In genomic region chr14:72670987-72671386, GRCm38 (mm10) we compare ENCODE assay signal across 20 mouse cellular contexts. TPM values are rescaled to one million over a fixed set of nuclear protein-coding genes. Genes with fewer than 3 reads are reported as not detected.
DNase-seq lines count a peak whose midpoint lies in the region; ATAC-seq and TF ChIP-seq lines count a peak whose summit lies in the region.
"Had no signal": no experiment of that assay in that cellular context is flagged by ENCODE, and none has a peak within 500 bp of the region (broad histone marks: within the 10 kb centered on the region; RNA-seq: fewer than 3 reads in every experiment).

No protein-coding gene starts in this region.

- H3K4me3 ChIP-seq in intestine, postnatal 0 days (ENCODE audit: low read depth, low read length) = no peak overlapping the region
- H3K4me3 ChIP-seq in intestine, embryonic 16.5 days (ENCODE audit: low read length) = no peak overlapping the region
- no peak overlapping the region for H3K4me3 ChIP-seq in midbrain, postnatal 0 days (ENCODE audit: low read depth, low read length)
- no peak overlapping the region for H3K4me3 ChIP-seq in midbrain, embryonic 14.5 days (replicated peaks; ENCODE audit: low read depth, low read length)
- H3K4me3 ChIP-seq in heart, embryonic 11.5 days (ENCODE audit: low read depth, low read length) = no peak overlapping the region
- no peak overlapping the region for H3K4me3 ChIP-seq in kidney, adult 2 months (ENCODE audit: insufficient read depth, low read depth, low read length)
- H3K4me3 ChIP-seq: forebrain, embryonic 10.5 days; left cerebral cortex, adult 2 months; midbrain, embryonic 12.5 days had no signal

- no peaks in the 10 kb centered on the region for H3K4me1 ChIP-seq in intestine, postnatal 0 days (replicated peaks; ENCODE audit: control insufficient read depth, insufficient read depth, low read length)
- no peaks in the 10 kb centered on the region for H3K4me1 ChIP-seq in intestine, embryonic 16.5 days (ENCODE audit: control insufficient read depth, insufficient read depth, low read length)
- H3K4me1 ChIP-seq in midbrain, postnatal 0 days (ENCODE audit: insufficient read depth, low read length) = no peaks in the 10 kb centered on the region
- no peaks in the 10 kb centered on the region for H3K4me1 ChIP-seq in midbrain, embryonic 14.5 days (ENCODE audit: control insufficient read depth, insufficient read depth, low read length)
- H3K4me1 ChIP-seq in heart, embryonic 11.5 days (ENCODE audit: control insufficient read depth, insufficient read depth, low read length) = no peaks in the 10 kb centered on the region
- no peaks in the 10 kb centered on the region for H3K4me1 ChIP-seq in kidney, adult 2 months (ENCODE audit: control insufficient read depth, insufficient read depth, low read length)
- H3K4me1 ChIP-seq: forebrain, embryonic 10.5 days; midbrain, embryonic 12.5 days had no signal

- peak; percentile 36 for TF ChIP-seq CTCF in intestine, postnatal 0 days (IDR thresholded peaks at IDR 0.05; ENCODE audit: low read depth)
- peak; percentile 33 for TF ChIP-seq CTCF in midbrain, postnatal 0 days (IDR thresholded peaks at IDR 0.05)
- TF ChIP-seq CTCF in Patski (IDR thresholded peaks at IDR 0.05) = peak; percentile 38
- no peak for TF ChIP-seq CTCF in kidney, adult 2 months (conservative IDR thresholded peaks at IDR 0.05; ENCODE audit: insufficient read depth, insufficient read length, low read depth, low read length)

- H3K9ac ChIP-seq in intestine, postnatal 0 days (ENCODE audit: low read depth, low read length) = no peak overlapping the region
- no peak overlapping the region for H3K9ac ChIP-seq in intestine, embryonic 16.5 days (ENCODE audit: low read depth, low read length)
- H3K9ac ChIP-seq in midbrain, postnatal 0 days (replicated peaks; ENCODE audit: low read length, poor library complexity, severe bottlenecking) = no peak overlapping the region
- H3K9ac ChIP-seq in midbrain, embryonic 14.5 days (replicated peaks; ENCODE audit: low read length) = no peak overlapping the region
- H3K9ac ChIP-seq in heart, embryonic 11.5 days (ENCODE audit: low read depth, low read length) = no peak overlapping the region
- H3K9ac ChIP-seq: hindbrain, embryonic 14.5 days; liver, embryonic 14.5 days; midbrain, embryonic 12.5 days had no signal

- H3K27me3 ChIP-seq in intestine, postnatal 0 days (replicated peaks; ENCODE audit: control insufficient read depth, insufficient read depth, low read length) = no peaks in the 10 kb centered on the region
- no peaks in the 10 kb centered on the region for H3K27me3 ChIP-seq in intestine, embryonic 16.5 days (replicated peaks; ENCODE audit: control insufficient read depth, insufficient read depth, low read length)
- no peaks in the 10 kb centered on the region for H3K27me3 ChIP-seq in midbrain, postnatal 0 days (ENCODE audit: insufficient read depth, low read length)
- no peaks in the 10 kb centered on the region for H3K27me3 ChIP-seq in midbrain, embryonic 14.5 days (ENCODE audit: control insufficient read depth, insufficient read depth, low read length)
- no peaks in the 10 kb centered on the region for H3K27me3 ChIP-seq in Patski
- H3K27me3 ChIP-seq in heart, embryonic 11.5 days (ENCODE audit: control insufficient read depth, insufficient read depth, low read length) = no peaks in the 10 kb centered on the region
- H3K27me3 ChIP-seq in kidney, adult 2 months (replicated peaks; ENCODE audit: control insufficient read depth, insufficient read depth, low read length) = no peaks in the 10 kb centered on the region
- H3K27me3 ChIP-seq: midbrain, embryonic 12.5 days had no signal

- POLR2A ChIA-PET in Patski (lab: Charles Lee) = no interaction called here

- no peak for ATAC-seq in intestine, postnatal 0 days
- ATAC-seq in intestine, embryonic 16.5 days = no peak
- no peak for ATAC-seq in midbrain, postnatal 0 days (ENCODE audit: low FRiP score)
- no peak for ATAC-seq in midbrain, embryonic 14.5 days (ENCODE audit: low FRiP score, low TSS enrichment)
- ATAC-seq in Patski = no peak
- ATAC-seq in heart, embryonic 11.5 days (replicated peaks; ENCODE audit: insufficient number of reproducible peaks, low FRiP score, low TSS enrichment) = no peak

- in situ Hi-C loops in Patski (cut with MboI; ENCODE audit: low pct_unique_long_range_greater_than_20kb) = no loop called here

- CTCF ChIA-PET in Patski (lab: Charles Lee) = no interaction called here

- H3K4me2 ChIP-seq in intestine, postnatal 0 days (replicated peaks; ENCODE audit: low read depth) = no peak overlapping the region
- no peak overlapping the region for H3K4me2 ChIP-seq in intestine, embryonic 16.5 days (ENCODE audit: low read depth, low read length)
- no peak overlapping the region for H3K4me2 ChIP-seq in midbrain, postnatal 0 days (ENCODE audit: low read depth, low read length, poor library complexity, severe bottlenecking)
- no peak overlapping the region for H3K4me2 ChIP-seq in midbrain, embryonic 14.5 days (ENCODE audit: low read length)
- H3K4me2 ChIP-seq in heart, embryonic 11.5 days = no peak overlapping the region
- H3K4me2 ChIP-seq: hindbrain, embryonic 14.5 days; midbrain, embryonic 12.5 days had no signal

- DNase-seq in midbrain, postnatal 0 days (ENCODE audit: low spot score) = no peak
- DNase-seq in midbrain, embryonic 14.5 days = no peak
- no peak for DNase-seq in Patski (ENCODE audit: low read depth, low spot score)
- DNase-seq in right cerebral cortex, postnatal 36 days (ENCODE audit: low spot score in 2 of 2) = no peak
- no peak for DNase-seq in kidney, adult 2 months
- DNase-seq: adrenal gland, adult 2 months; cerebellum, adult 11 months; cerebellum, postnatal 14 days; gastrocnemius, postnatal 36 days; heart, postnatal 4 days; kidney, postnatal 4 days; thymus, postnatal 14 days had no signal

- TF ChIP-seq POLR2A in kidney, adult 2 months (IDR thresholded peaks at IDR 0.05; ENCODE audit: low read depth, low read length) = no peak

- H3K9me3 ChIP-seq in intestine, postnatal 0 days (ENCODE audit: control insufficient read depth) = no peaks in the 10 kb centered on the region
- no peaks in the 10 kb centered on the region for H3K9me3 ChIP-seq in intestine, embryonic 16.5 days (ENCODE audit: control insufficient read depth, low read length)
- no peaks in the 10 kb centered on the region for H3K9me3 ChIP-seq in midbrain, postnatal 0 days (ENCODE audit: low read length)
- H3K9me3 ChIP-seq in midbrain, embryonic 14.5 days (ENCODE audit: control insufficient read depth, low read length) = no peaks in the 10 kb centered on the region
- no peaks in the 10 kb centered on the region for H3K9me3 ChIP-seq in heart, embryonic 11.5 days (replicated peaks; ENCODE audit: control insufficient read depth, low read length)
- H3K9me3 ChIP-seq: forebrain, embryonic 10.5 days; midbrain, embryonic 12.5 days had no signal

- H3K27ac ChIP-seq in intestine, postnatal 0 days (ENCODE audit: low read depth, low read length) = no peak overlapping the region
- H3K27ac ChIP-seq in intestine, embryonic 16.5 days (ENCODE audit: low read length) = no peak overlapping the region
- H3K27ac ChIP-seq in midbrain, postnatal 0 days (ENCODE audit: low read depth, low read length) = no peak overlapping the region
- H3K27ac ChIP-seq in midbrain, embryonic 14.5 days (replicated peaks; ENCODE audit: low read depth, low read length) = no peak overlapping the region
- no peak overlapping the region for H3K27ac ChIP-seq in heart, embryonic 11.5 days (ENCODE audit: low read depth, low read length)
- H3K27ac ChIP-seq in kidney, adult 2 months (ENCODE audit: insufficient read depth, low read depth, low read length) = no peak overlapping the region
- H3K27ac ChIP-seq: forebrain, embryonic 10.5 days; hindbrain, embryonic 14.5 days; left cerebral cortex, adult 2 months; liver, embryonic 14.5 days; midbrain, embryonic 12.5 days had no signal

- WGBS in intestine, postnatal 0 days = 87% methylated on average over 2 of the region's 2 CpGs
- WGBS in intestine, embryonic 16.5 days = 81% methylated on average over 2 of the region's 2 CpGs
- WGBS in midbrain, postnatal 0 days = 98% methylated on average over 2 of the region's 2 CpGs
- 95% methylated on average over 2 of the region's 2 CpGs for WGBS in midbrain, embryonic 14.5 days
- WGBS in heart, embryonic 11.5 days (ENCODE audit: insufficient replicate concordance) = 87% methylated on average over 2 of the region's 2 CpGs
- 96% methylated on average over 2 of the region's 2 CpGs for WGBS in kidney, adult 2 months

- H3K36me3 ChIP-seq in intestine, postnatal 0 days (ENCODE audit: control insufficient read depth, insufficient read depth) = no peaks in the 10 kb centered on the region
- H3K36me3 ChIP-seq in intestine, embryonic 16.5 days (ENCODE audit: control insufficient read depth, insufficient read depth, low read length) = no peaks in the 10 kb centered on the region
- H3K36me3 ChIP-seq in midbrain, postnatal 0 days (ENCODE audit: insufficient read depth, low read length) = no peaks in the 10 kb centered on the region
- H3K36me3 ChIP-seq in midbrain, embryonic 14.5 days (ENCODE audit: control insufficient read depth, insufficient read depth, low read length) = no peaks in the 10 kb centered on the region
- no peaks in the 10 kb centered on the region for H3K36me3 ChIP-seq in heart, embryonic 11.5 days (ENCODE audit: control insufficient read depth, insufficient read depth, low read length)
- H3K36me3 ChIP-seq in kidney, adult 2 months (ENCODE audit: control insufficient read depth, insufficient read depth, low read length) = no peaks in the 10 kb centered on the region
- H3K36me3 ChIP-seq: forebrain, embryonic 10.5 days; midbrain, embryonic 12.5 days had no signal

RNA-seq across cellular contexts. Expression of gene Fndc3a, which starts 38.8 kb away (rescaled TPM):
- 29.7 and 36.3 TPM in 2 replicates for polyA plus RNA-seq in intestine, postnatal 0 days (2015; fragmentation: Nextera tagmentation; extraction: Ambion mirVana)
- 41.6 and 42.4 TPM in 2 replicates for polyA plus RNA-seq in intestine, embryonic 16.5 days (2015; fragmentation: Nextera tagmentation; extraction: Ambion mirVana)
- total RNA-seq in midbrain, postnatal 0 days (2014; rRNA removed) = 46.6 and 66.2 TPM in 2 replicates
- 48.6 and 50.3 TPM in 2 replicates for polyA plus RNA-seq in midbrain, postnatal 0 days (2015; fragmentation: Nextera tagmentation; extraction: Ambion mirVana)
- 44.9 and 48.7 TPM in 2 replicates for polyA plus RNA-seq in midbrain, embryonic 14.5 days (2014; fragmentation: Nextera tagmentation; extraction: Ambion mirVana)
- 37.9 TPM for polyA plus RNA-seq in Patski (2021)
- polyA plus RNA-seq in heart, embryonic 11.5 days (2014; fragmentation: Nextera tagmentation; extraction: Ambion mirVana) = 23.2 and 23.4 TPM in 2 replicates
- polyA plus RNA-seq in kidney, adult 2 months (2012; rRNA removed) = 43.8 and 48.5 TPM in 2 replicates
